Comparison of ENCODE assay signal across 33 mouse cellular contexts in the genomic region with DNA sequence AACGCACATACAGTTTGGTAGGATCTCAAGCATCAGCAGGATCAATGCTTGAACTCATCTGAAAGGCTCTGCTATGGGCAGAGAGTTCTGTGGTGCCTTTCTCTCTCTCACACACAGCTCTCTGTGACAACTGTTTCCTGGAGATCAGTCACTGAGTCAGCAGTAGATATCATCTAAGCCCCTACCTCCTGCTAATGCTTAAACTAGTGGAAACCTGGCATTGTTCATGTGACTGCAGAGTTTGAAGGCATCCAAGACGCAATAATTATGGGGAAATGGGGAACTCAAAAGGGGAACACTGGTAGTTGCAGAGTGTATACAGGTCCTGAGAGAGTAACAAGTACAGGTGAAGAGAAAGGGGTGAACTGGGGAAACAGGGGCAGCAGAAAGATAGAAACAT.
"Had no signal": no experiment of that assay in that cellular context is flagged by ENCODE, and none has a peak within 500 bp of the region (broad histone marks: within the 10 kb centered on the region; RNA-seq: fewer than 3 reads in every experiment).

No protein-coding gene starts in this region.

- H3K27me3 ChIP-seq: heart, embryonic 12.5 days; heart, embryonic 13.5 days; heart, embryonic 15.5 days; hindbrain, embryonic 12.5 days; hindbrain, embryonic 13.5 days; hindbrain, embryonic 15.5 days; kidney, embryonic 15.5 days had no signal

- H3K4me1 ChIP-seq: heart, embryonic 12.5 days; heart, embryonic 13.5 days; heart, embryonic 15.5 days; hindbrain, embryonic 10.5 days; hindbrain, embryonic 12.5 days; hindbrain, embryonic 13.5 days; hindbrain, embryonic 15.5 days; kidney, embryonic 15.5 days had no signal

- DNase-seq: heart, postnatal 10 days; heart, postnatal 14 days; heart, postnatal 36 days; heart, postnatal 4 days; kidney, adult 11 months; kidney, adult 18-20 months; kidney, adult 2 months; kidney, adult 8-10 months; kidney, adult 9 months; kidney, postnatal 10 days; kidney, postnatal 14 days; kidney, postnatal 25 days; kidney, postnatal 36 days; kidney, postnatal 4 days; layer of hippocampus, adult 9-11 months; layer of hippocampus, postnatal 36 days had no signal

- H3K4me3 ChIP-seq: heart, embryonic 12.5 days; heart, embryonic 13.5 days; heart, embryonic 15.5 days; hindbrain, embryonic 10.5 days; hindbrain, embryonic 12.5 days; hindbrain, embryonic 13.5 days; hindbrain, embryonic 15.5 days; kidney, embryonic 15.5 days; layer of hippocampus, adult 2 months; left cerebral cortex, adult 2 months had no signal

- H3K9ac ChIP-seq: heart, embryonic 12.5 days; heart, embryonic 13.5 days; heart, embryonic 15.5 days; hindbrain, embryonic 12.5 days; hindbrain, embryonic 13.5 days; hindbrain, embryonic 14.5 days; hindbrain, embryonic 15.5 days; kidney, embryonic 15.5 days had no signal

- H3K9me3 ChIP-seq: heart, embryonic 12.5 days; heart, embryonic 13.5 days; heart, embryonic 15.5 days; hindbrain, embryonic 10.5 days; hindbrain, embryonic 12.5 days; hindbrain, embryonic 13.5 days; hindbrain, embryonic 15.5 days; kidney, embryonic 15.5 days had no signal

- ATAC-seq: hindbrain, embryonic 16.5 days; hindbrain, postnatal 0 days; inflammation-experienced regulatory T-cells, adult 6 months; intestine, embryonic 16.5 days; intestine, postnatal 0 days had no signal

- H3K27ac ChIP-seq: heart, embryonic 13.5 days; heart, embryonic 15.5 days; hindbrain, embryonic 10.5 days; hindbrain, embryonic 12.5 days; hindbrain, embryonic 13.5 days; hindbrain, embryonic 14.5 days; hindbrain, embryonic 15.5 days; hindbrain, postnatal 0 days; kidney, embryonic 15.5 days; kidney, postnatal 0 days; layer of hippocampus, adult 2 months; left cerebral cortex, adult 2 months had no signal

- H3K4me2 ChIP-seq: heart, embryonic 12.5 days; heart, embryonic 13.5 days; heart, embryonic 15.5 days; hindbrain, embryonic 12.5 days; hindbrain, embryonic 13.5 days; hindbrain, embryonic 14.5 days; hindbrain, embryonic 15.5 days; kidney, embryonic 15.5 days had no signal
